Mouse (Mus musculus) induced T-regulatory cell, adult 2 months (primary cell): ENCODE measurements at regions not wholly inside any gene's neighbourhood (a gene's known extent, or its start where the extent isn't known, plus 50 kb on each side); places are given as distances from the start of the nearest gene placed in this dataset.

Experiments used
- DNase-seq: peaks from one replicate; pipeline ENCODE4 v3.0.0-alpha.2; 2012; ENCODE audit warnings: low read depth

DNA sequence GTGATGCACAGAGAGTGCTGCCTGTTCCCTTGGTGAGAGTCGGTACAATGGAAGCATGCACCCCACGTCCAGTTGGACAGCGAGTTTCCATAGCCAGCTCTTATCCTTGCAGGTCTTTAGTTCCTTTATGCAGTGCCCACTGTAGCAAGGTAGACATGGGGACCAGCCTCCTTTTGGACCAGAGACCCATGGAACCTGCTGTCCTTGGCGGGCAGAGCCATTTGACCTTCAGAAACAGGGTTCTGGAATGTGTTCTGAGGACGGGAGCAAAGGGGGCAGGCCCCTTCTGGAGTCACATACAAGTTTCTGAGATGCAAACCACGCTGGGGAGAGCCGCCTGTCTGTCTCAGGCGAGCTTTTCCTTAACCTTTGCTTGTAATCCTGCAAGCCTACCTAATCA, 188.1 kb downstream of the Emx2 start:
- no peak for DNase-seq

DNA sequence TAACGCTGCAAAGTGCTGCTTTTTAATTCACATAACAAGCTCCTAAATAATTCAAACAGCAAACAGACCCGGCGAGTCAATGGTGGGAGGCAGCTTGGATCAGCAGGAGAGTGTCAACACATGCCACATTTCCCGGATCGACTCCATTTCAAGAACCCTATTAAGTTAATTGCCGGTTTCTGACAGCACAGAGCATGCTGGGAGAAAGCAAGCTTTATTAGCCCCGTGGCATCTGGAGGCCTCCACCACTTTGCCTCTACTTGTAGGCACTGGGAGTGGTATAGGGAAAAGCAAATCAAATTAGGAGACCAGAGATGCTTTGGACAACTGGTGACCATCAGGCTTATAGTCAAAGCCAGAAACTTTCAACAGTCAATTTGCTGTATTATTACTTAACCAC, 188.5 kb downstream of the Emx2 start:
- no peak for DNase-seq

DNA sequence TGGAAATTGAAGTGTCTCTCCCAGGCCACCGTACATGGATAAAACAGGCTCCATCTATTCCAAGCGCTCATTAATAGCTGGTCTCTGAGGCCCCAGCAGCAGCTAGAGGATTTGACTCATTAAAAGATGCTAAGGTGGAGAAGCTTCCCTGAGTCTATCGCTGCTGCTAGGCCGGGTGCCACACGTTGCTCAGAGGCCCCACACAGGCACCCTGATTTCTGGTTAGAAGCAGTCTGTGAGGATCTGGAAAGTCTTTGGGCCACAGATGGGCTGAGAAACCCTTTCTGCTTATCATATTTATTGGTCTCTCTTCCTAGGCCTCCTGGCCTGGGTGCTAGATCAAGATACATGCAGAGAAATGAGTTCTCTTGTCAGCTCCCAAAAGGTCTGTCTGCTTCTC, 191.2 kb downstream of the Emx2 start:
- no peak for DNase-seq

DNA sequence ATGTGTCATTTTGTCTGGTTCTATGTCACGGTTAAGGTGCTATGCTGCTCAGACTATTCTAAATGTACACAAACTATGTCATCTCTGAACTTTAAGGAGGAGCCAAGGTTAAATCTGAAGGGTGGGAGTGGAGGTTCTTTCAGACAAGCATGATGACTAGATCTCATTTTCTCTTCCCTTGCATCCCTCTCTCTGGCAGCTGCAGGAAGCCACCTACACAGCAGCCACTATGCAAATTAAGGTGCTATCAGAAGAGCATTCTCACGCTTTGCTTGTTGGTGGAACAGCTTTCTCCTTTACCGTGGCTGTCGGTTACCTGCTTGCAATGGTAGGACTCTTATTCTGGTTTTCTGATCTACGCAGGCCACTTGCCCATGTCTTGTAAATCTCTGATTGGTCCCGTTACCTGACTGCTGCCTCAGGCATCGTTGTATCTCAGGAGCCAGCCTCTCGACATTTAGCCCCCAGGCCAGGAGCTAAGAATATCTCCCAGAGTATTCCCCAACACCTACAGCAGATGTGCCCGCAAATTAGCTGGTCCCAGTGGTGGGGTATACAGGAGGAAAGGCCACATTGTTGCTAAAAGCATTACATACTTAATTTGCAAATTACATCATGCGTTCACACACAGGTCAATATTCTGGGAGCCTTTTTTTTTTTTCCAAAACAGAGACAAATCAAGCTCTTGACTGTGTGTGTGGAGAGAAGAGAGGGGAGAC, 192.6 kb downstream of the Emx2 start:
- DNase-seq: no peak

DNA sequence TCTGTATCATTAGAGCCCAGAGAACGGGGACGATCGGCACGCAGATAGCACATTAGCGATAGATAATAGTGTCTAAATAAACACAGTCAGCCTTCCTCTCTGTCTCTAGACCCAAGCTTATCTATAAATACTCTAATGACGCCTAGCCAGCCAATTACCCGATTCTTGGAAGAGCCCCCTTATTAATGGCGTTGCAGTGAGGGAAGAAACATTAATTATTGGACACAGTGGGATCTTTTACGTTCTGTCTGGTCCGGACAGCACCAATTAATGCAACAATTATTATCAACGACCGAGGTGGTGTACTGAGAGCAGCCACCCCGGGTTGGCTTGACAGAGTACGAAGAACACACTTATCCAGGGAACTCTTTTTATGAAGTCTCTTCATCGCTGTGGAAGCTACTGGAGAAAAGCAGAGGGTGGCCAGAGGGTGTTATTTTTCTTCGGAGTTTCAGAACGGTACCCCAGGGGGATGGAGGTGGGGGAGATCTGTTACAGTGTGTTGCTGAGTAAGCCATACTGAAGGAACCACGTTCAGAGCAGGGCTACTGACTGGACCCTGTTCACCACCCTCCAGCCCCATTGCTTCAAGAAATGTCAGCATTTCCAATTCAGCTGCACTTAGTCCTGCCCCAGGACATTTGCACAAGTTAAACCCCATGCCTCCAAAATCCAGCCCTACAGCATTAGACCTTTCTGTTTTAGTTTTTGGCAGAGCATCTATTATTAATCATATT, 195.6 kb downstream of the Emx2 start:
- DNase-seq: no peak

DNA sequence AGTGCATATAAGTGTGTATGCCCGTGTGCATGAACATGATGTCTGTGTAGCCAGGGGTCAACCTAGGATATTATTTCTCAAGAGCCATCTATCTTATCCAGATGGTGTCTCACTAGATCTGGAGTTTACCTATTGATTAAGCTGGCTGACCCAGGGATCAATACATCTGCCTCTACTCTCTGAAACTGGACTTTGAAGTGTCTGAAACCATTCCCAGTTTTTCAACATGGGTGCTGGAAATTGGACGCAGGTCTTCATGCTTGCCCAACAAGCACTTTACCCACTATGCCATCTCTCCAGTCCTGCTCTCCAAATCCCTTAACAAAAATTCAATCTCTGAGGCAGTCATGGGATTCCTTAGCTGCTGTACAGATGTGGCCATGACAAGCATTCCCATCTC, 197.1 kb downstream of the Emx2 start:
- no peak for DNase-seq

DNA sequence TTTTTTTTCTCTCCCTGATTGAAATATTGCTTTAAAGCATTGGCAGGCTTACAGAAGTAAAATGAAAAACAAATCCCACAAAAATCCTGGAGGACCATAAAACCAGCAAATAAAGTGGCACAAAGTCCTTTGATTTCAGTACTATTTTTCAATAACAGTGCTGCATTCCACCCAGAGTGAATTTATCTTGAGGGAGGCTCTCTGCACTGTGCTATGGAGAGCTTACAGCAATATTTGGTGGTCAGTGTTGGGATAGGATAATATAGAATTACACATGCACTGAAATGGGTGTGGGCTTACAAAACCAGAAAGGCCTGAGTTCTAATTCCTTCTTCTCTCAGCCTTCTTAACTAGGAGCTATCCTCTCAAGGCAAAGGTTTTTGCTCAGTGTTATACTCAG, 211.6 kb downstream of the Emx2 start:
- no peak for DNase-seq

DNA sequence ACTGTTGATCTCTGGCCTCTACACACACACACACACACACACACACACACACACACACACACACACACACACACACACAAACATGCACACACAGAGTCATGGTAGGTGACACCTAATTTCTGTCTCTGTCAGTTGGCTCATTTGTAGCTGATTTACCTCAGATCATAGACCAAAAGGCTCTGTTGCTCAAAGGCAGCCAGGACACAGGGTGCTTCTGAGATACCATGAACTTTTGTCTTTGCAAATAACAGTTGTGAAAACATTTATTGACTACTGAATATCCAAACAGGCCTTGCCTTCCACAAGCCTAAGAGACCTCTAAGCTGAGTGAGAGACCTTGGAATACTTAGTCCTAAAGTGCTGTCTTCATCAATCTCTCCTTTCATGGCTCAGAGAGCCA, 215.4 kb downstream of the Emx2 start:
- no peak for DNase-seq

DNA sequence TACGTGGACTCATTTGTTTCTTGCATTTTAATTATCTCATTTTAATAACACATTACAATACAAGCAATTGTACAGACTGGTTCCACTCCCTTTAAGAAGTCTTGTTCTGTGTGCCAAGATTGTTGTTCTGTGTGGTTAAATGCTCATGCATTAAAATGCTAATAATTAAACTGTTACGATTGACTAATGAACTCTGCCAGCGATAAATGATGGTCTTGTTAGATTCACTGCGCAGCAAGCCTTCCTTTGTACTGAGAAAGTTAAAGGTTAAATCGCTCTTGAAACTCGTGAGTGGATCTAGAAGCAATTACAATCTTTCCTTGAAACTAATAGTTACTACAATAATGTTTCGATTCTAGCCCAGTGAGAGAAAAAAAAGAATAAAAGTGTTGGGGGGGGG, 221.0 kb downstream of the Emx2 start:
- no peak for DNase-seq

DNA sequence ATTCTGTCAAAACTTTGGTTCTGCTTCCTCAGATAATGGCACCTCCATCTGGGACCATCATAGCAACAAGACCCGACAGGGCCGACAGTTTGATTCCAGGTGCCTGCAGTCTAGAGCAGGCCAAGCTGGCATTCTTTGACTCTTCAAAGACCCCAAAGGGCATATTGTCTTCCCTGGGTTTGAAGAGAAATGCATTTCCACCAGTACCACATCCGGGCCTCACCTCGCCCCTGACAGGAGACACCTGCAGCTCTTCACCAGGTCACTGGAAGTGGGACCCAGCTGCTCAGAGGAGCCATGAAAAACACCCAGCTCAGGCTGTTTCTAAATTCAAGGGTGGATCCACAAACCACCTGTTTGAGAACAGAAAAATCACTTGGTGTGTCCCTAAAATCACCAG, 222.2 kb downstream of the Emx2 start:
- no peak for DNase-seq

DNA sequence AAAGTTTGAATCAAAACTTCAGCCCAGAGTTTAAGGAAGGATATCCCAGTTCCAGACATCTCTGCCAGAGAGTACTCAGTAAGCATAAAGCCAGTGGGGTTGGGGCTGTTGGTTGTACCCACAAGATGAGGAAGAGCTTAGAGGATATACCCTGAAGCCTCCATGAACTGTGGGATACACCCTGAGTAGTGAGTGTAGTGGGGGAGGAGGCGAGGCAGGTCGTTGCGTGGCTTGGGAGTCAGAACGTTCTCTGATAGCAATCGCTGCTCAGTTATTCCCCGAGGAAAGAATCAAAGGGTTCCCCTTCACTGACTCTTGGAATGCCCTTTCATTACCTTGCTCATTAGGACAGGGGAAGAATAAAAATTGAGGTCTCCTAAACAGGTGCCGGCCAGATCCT, 226.1 kb downstream of the Emx2 start:
- DNase-seq: no peak

DNA sequence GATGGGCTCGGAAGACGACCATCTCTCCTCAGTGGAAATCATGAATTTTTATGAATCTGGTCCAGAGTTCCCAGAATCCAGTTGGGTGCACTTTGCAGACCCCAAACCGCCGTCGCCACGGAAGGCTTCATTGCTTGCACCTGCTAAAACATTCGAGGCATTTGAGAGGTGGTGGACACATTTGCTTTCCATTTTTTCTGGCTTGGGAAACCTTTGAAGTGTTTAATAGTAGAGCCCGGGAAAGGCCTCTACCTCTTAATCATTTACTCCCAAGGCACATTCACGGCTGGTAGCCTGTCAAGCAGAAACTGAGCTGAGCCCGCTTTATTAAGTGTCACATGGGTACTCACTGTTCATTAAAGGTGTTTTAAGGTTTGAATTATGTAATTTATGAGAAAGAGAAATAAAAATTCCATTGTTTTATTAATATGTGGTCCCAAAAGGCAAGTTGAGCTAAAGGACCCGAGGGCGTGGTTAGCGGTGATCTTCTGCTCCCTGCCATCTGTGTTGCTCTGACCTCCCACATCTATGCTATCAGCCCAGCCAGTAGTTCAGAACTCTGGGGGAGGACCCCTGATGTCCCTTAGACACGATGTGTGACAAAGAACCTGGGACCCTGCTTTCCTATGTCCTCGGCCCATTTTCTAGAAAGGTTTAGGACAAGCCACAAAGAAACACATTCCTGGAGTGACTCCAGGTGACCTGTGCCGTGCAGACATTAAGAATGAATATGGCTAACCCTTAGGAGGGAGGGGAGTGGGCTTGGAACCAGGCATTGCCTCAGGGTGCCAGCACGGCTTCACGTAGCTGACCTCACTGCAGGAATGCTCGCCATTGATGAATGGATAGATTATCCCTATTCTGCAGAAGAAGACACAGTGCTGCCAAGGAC, 227.9 kb downstream of the Emx2 start:
- no peak for DNase-seq

DNA sequence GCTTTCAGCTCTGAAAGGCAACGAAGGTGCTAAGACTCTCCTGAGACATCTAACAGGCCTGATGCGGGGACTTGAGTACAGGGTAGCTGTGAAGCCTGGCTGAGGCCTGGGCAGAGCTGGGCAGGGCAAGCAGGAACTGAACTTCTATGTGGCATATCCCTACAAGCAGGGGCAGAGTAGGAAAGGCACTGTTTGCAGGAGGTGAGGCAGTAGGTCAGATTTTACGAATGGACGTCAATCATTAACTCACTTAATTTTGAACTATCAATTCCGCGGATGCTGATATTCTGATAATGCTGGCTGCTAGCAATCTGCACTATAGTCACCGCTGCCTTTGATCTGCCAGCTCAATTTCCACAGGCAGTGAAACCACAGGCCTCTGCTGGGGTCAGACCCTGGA, 229.0 kb downstream of the Emx2 start:
- DNase-seq: no peak

DNA sequence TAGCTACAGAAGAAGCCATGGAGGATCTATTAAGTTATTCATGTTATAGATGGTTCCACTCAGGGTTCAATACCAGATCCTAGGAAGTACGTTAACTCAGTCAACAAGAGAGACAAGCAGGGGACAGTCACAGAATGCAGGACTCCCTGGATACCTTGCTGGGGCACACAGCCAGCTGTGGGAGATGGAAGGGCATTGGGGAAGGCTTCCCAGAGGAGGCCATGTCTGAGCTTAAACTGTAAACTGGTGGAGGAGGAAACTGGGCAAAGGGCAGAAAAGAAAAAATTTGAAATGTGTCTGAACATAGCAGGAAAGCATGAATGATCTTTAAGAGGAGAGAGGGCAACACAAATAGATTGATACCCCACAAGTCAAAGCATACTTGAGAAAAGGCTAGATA, 229.5 kb downstream of the Emx2 start:
- DNase-seq: no peak

DNA sequence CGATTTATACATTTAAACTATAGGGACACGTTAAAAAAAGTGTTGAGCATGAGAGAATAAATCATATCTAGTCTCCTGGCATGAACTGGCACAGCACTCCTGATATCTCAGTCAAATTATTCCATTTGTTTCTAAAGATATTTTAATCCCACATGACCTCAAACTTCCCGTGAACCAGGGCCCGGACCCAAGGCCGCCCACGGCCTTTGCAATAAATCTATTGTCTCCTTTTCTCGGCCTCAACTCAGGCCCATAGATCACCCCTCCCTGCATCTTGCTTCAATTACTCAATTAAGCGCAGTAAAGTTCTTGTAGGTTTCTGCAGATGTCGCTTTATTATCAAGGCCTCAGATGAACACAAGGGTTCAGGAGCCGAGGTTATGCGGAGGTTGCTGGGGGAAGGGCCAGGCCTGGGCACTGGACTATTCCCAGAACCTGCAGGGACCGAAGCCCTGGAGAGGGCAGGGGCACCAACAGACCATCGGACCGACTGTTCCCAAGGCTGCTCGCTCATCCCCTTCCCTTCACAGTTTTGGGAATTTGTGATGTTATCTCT, 233.4 kb downstream of the Emx2 start:
- no peak for DNase-seq

DNA sequence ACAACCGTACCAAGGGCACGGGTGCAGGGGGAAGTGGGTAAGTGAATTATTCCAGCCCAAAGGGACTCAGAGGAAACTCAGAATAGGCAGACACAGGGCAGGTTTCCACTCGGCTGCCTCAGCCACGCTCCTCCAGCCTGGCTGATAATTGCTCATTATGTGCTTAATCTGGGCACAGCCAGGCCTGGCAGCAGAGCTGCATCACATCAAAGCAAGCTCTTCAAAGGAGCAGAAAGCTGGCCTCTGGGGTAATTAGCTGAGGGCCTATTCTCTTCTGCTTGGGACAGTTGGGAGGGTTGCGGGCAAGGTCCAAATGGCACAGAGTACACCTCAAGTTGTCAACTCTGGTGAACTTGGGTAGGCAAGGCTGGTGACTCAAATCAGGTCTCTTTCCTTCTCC, 239.5 kb downstream of the Emx2 start:
- no peak for DNase-seq

DNA sequence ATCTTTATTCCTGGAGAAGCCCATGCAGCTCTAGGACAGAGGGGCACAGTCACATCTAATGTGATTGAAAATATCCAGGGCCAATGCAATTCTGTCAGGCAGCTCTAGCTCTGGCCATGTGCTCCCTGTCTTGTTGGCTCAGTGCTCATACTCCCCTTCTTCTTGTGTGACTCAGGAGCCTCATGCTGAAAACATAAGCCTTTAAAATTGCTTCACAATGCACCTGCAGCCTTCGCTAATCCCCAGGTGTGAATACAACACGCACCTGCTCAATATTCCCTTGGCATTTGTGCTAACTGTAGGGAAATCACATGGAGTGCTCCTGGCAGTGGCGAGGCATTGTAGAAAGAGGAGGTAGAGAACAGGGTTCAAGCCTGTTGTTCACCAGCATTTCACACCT, 242.0 kb downstream of the Emx2 start:
- no peak for DNase-seq

DNA sequence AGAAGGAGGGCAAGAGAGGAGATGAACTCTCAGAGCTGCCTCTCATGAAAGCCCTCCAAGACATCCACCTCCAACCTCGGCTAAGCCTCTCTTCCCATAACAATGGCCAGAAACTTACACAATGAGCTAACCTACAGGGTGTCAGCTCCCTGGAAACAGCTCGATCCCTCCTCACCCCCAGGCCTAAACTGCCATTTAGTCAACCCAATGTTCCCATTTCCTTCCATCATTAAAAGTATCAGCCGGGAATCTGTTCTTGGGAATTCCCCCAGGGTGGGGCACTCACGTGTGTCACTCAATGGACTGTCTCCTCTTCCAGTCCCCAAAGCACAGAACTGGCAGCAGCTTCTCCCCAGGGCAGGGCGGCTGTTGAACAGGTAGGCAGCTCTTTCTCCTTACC, 236.3 kb downstream of the Rab11fip2 start:
- DNase-seq: no peak

DNA sequence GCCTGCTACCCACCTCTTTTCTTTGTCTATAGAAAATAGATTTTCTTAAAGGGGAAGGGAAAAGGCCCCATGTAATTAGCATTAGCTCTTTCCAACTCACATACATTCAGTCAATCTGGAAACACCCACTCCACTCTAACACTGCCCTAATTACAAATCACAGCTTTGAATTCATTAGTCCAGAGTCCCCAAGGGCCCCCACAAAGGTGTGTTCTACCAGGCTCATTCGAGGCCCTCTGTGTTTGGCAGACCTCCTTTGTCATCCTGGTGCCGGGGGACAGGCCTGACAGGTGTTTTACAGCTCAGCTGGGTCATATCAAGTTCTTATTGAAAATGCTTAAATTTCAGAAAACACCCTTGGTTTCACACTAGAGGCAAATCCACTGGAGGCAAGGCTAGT, 234.3 kb downstream of the Rab11fip2 start:
- no peak for DNase-seq

DNA sequence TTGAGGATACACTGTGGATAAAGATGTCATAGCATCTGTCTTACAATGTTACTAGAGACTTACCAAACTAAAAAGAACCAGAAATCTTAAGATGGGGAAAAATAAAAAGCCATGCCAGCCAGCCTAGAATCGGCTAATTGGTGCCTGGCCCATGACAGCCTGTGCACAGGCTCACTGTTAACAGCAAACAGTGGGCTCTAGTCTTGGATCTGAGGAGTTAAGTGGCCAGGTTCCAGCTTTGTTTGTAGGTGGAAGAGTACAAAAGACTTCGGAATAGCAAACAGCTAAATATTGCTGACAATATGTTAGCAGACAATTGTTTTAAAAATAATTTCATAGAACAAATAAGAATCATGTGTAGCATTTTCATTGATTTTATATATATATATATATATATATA, 228.4 kb downstream of the Rab11fip2 start:
- DNase-seq: no peak

DNA sequence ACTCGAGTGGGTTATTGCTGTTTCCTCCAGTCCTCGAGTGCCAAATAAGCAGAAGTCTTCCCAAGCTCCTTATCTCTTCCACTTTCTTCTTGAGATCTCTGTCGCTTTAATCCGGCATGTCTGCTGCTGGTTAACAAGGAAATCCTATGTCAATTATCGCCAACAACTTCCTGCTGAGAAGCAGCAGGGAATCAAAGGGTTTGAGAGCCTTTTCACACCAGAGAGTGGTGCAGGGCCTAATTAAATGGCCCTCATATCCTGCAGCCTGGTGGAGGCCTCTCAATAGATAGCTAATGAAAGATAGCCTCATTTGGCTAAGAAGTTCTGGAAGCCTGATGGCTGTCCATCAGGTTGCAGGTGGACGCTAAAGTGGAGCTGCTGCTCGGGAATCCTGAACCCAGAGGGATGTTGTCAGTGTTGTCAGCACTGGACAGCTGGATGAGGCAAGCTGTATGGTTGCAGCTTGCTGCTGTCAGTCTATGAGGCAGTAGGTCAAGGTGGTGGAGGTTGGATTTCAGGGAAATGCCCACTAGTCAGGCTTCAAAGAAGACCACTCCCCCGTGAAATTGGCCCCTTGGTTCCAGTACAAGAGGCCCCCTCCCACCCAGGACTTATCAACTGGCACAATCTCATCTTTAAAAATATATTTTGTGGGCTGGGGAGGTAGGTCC, 225.5 kb downstream of the Rab11fip2 start:
- no peak for DNase-seq

DNA sequence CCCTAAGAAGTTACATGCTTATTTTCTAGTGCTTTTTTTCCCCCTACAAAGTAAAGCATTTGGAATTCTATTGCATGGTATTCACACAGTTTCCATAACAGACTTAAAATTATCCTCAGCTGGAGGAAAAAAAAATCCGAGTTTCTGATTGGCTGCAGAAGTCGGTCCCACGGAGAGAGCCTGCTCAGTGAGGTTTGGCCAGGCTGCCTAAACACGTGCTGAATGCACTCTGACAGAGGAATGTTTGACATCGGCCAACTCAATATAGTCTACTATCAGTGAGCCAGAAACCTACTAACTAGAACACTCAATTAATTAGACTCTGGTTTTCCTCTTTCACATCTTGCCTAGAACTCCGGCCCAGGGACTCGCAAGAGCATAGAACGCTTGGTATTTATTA, 204.9 kb downstream of the Rab11fip2 start:
- no peak for DNase-seq
